ENCODE assay signal across 9 mouse cellular contexts in genomic region chr10:62863563-62863962, GRCm38 (mm10). TPM values are rescaled to one million over a fixed set of nuclear protein-coding genes. Genes with fewer than 3 reads are reported as not detected.
DNase-seq lines count a peak whose midpoint lies in the region; ATAC-seq and TF ChIP-seq lines count a peak whose summit lies in the region.
"Had no signal": no experiment of that assay in that cellular context is flagged by ENCODE, and none has a peak within 500 bp of the region (broad histone marks: within the 10 kb centered on the region; RNA-seq: fewer than 3 reads in every experiment).

No protein-coding gene starts in this region.

- H3K79me2 ChIP-seq in heart, adult 2 months (replicated peaks; ENCODE audit: control insufficient read depth, insufficient read depth, low read length), result no peaks in the 10 kb centered on the region

- 72% methylated on average over 3 of the region's 3 CpGs for WGBS in heart, embryonic 14.5 days
- WGBS in heart, adult 2 months, result 53% methylated on average over 3 of the region's 3 CpGs
- WGBS in hindbrain, embryonic 12.5 days, result 77% methylated on average over 3 of the region's 3 CpGs
- WGBS in midbrain, embryonic 16.5 days, result 48% methylated on average over 3 of the region's 3 CpGs

- no peak for ATAC-seq in heart, embryonic 14.5 days (ENCODE audit: insufficient number of reproducible peaks, insufficient read depth, low FRiP score, low read depth)
- ATAC-seq in common myeloid progenitor, adult 5-6 weeks (replicated peaks; ENCODE audit: low read depth, poor library complexity, severe bottlenecking), result peak; percentile 70
- no peak for ATAC-seq in hindbrain, embryonic 12.5 days (ENCODE audit: low FRiP score)
- no peak for ATAC-seq in midbrain, embryonic 16.5 days

- peak overlapping the region; percentile 68 for H3K9ac ChIP-seq in heart, embryonic 14.5 days (ENCODE audit: low read length)
- H3K9ac ChIP-seq in heart, adult 2 months (ENCODE audit: low read depth, low read length), result no peak overlapping the region
- H3K9ac ChIP-seq in hindbrain, embryonic 12.5 days, result 0 out of 2 replicates have a peak overlapping the region, but pooled peaks have one; percentile 47
- peak overlapping the region; percentile 60 for H3K9ac ChIP-seq in midbrain, embryonic 16.5 days (ENCODE audit: low read depth, low read length)
- H3K9ac ChIP-seq: liver, embryonic 14.5 days had no signal

- H3K27ac ChIP-seq in heart, embryonic 14.5 days (replicated peaks in 1 of 2; ENCODE audit: control insufficient read depth in 1 of 2, insufficient read depth in 1 of 2, low read depth in 2 of 2, low read length in 2 of 2), result peak overlapping the region in 1 of 2 experiments; percentile 95; a peak in 2 of 4 replicates
- no peak overlapping the region for H3K27ac ChIP-seq in heart, adult 2 months
- H3K27ac ChIP-seq in hindbrain, embryonic 12.5 days, result peak overlapping the region; percentile 45
- H3K27ac ChIP-seq in midbrain, embryonic 16.5 days (ENCODE audit: low read length), result peak overlapping the region; percentile 73
- H3K27ac ChIP-seq: liver, embryonic 14.5 days had no signal

- TF ChIP-seq POLR2A in heart, adult 2 months (IDR thresholded peaks at IDR 0.05; ENCODE audit: insufficient read depth, low read depth, low read length), result no peak

- no peak for TF ChIP-seq EP300 in heart, adult 2 months (IDR thresholded peaks at IDR 0.05; ENCODE audit: insufficient read depth, low read depth, low read length)

- peaks cover 3% of the 10 kb centered on the region; the same call in 1 of the 2 replicates for H3K9me3 ChIP-seq in heart, embryonic 14.5 days (ENCODE audit: control insufficient read depth, low read length)
- H3K9me3 ChIP-seq in hindbrain, embryonic 12.5 days (replicated peaks), result no peaks in the 10 kb centered on the region
- no peaks in the 10 kb centered on the region for H3K9me3 ChIP-seq in midbrain, embryonic 16.5 days (replicated peaks; ENCODE audit: control insufficient read depth, low read length, poor library complexity, severe bottlenecking)

- no peaks in the 10 kb centered on the region for H3K27me3 ChIP-seq in heart, embryonic 14.5 days (ENCODE audit: control insufficient read depth, insufficient read depth, low read length)
- H3K27me3 ChIP-seq in heart, adult 2 months (ENCODE audit: control insufficient read depth, insufficient read depth, low read length), result no peaks in the 10 kb centered on the region
- H3K27me3 ChIP-seq in hindbrain, embryonic 12.5 days, result no peaks in the 10 kb centered on the region
- no peaks in the 10 kb centered on the region for H3K27me3 ChIP-seq in midbrain, embryonic 16.5 days (ENCODE audit: control insufficient read depth, insufficient read depth, low read depth, low read length)

- H3K4me1 ChIP-seq in heart, embryonic 14.5 days (ENCODE audit: control insufficient read depth in 2 of 2, insufficient read depth in 2 of 2, low read length in 2 of 2), result peaks cover 12 to 18% of the 10 kb centered on the region in 2 experiments
- H3K4me1 ChIP-seq in heart, adult 2 months (ENCODE audit: control insufficient read depth, insufficient read depth, low read length), result peaks cover 2% of the 10 kb centered on the region; the same call in 1 of the 2 replicates
- H3K4me1 ChIP-seq in hindbrain, embryonic 12.5 days, result peaks cover 28% of the 10 kb centered on the region
- peaks cover 25% of the 10 kb centered on the region for H3K4me1 ChIP-seq in midbrain, embryonic 16.5 days (ENCODE audit: control insufficient read depth, insufficient read depth, low read length)

- H3K36me3 ChIP-seq in heart, embryonic 14.5 days (ENCODE audit: control insufficient read depth, insufficient read depth, low read length), result 0 out of 2 replicates have a peak, but pooled peaks cover 11% of the 10 kb centered on the region
- H3K36me3 ChIP-seq in heart, adult 2 months (ENCODE audit: control insufficient read depth, insufficient read depth, low read length), result no peaks in the 10 kb centered on the region; the same call in 1 of the 2 replicates
- H3K36me3 ChIP-seq in hindbrain, embryonic 12.5 days, result 0 out of 2 replicates have a peak, but pooled peaks cover 8% of the 10 kb centered on the region
- H3K36me3 ChIP-seq in midbrain, embryonic 16.5 days (ENCODE audit: control insufficient read depth, insufficient read depth, low read length), result peaks cover 2% of the 10 kb centered on the region; the same call in 1 of the 2 replicates

- peak overlapping the region; percentile 74 for H3K4me2 ChIP-seq in heart, embryonic 14.5 days (ENCODE audit: low read length)
- peak overlapping the region; percentile 75 for H3K4me2 ChIP-seq in hindbrain, embryonic 12.5 days (replicated peaks)
- H3K4me2 ChIP-seq in midbrain, embryonic 16.5 days (ENCODE audit: low read length), result peak overlapping the region; percentile 65

- H3K4me3 ChIP-seq in heart, embryonic 14.5 days (ENCODE audit: control insufficient read depth in 1 of 2, insufficient read depth in 1 of 2, low read depth in 1 of 2, low read length in 2 of 2), result peak overlapping the region; percentile 0 to 54; a peak in 3 of 4 replicates
- H3K4me3 ChIP-seq in heart, adult 2 months, result no peak overlapping the region
- peak overlapping the region; percentile 19 for H3K4me3 ChIP-seq in hindbrain, embryonic 12.5 days
- peak overlapping the region; percentile 39 for H3K4me3 ChIP-seq in midbrain, embryonic 16.5 days (ENCODE audit: low read depth, low read length)

- intact Hi-C loops in heart, adult 2 months (cut with DNase I), result no loop called here

- no peak for DNase-seq in heart, adult 2 months
- no peak for DNase-seq in embryo, embryonic 10 days (ENCODE audit: low spot score)
- no peak for DNase-seq in frontal cortex, postnatal 14 days (ENCODE audit: low spot score in 2 of 2)
- DNase-seq in gastrocnemius, postnatal 10 days, result no peak

- no peak for TF ChIP-seq CTCF in heart, adult 2 months (IDR thresholded peaks at IDR 0.05)

RNA-seq across cellular contexts. Expression of gene Tet1, which starts 45.2 kb away (rescaled TPM):
- 32.0 and 35.0 TPM in 2 replicates for polyA plus RNA-seq in heart, embryonic 14.5 days (2014; fragmentation: Nextera tagmentation; extraction: Ambion mirVana)
- 1 to 10 TPM; 5.3 to 6.6 TPM for total RNA-seq in heart, adult 2 months (2021)
- 2.3 and 3.9 TPM in 2 replicates for polyA plus RNA-seq in heart, adult 2 months (2012; rRNA removed)
- 16.6 and 20.7 TPM in 2 replicates for total RNA-seq in common myeloid progenitor, adult 5-6 weeks (2017)
- polyA plus RNA-seq in hindbrain, embryonic 12.5 days (2016; fragmentation: Nextera tagmentation; extraction: Ambion mirVana), result 34.5 and 39.3 TPM in 2 replicates
- 42.0 and 42.4 TPM in 2 replicates for polyA plus RNA-seq in midbrain, embryonic 16.5 days (2015; fragmentation: Nextera tagmentation; extraction: Ambion mirVana)
- total RNA-seq in gastrocnemius, postnatal 10 days (2021), result 10 to 100 TPM; 15.3 to 26.2 TPM

RNA-seq across cellular contexts. Expression of gene Slc25a16, which starts 56.9 kb away (rescaled TPM):
- polyA plus RNA-seq in heart, embryonic 14.5 days (2014; fragmentation: Nextera tagmentation; extraction: Ambion mirVana), result 14.8 and 14.9 TPM in 2 replicates
- total RNA-seq in heart, adult 2 months (2021), result 10 to 100 TPM; 20.4 to 27.1 TPM
- 21.7 and 35.8 TPM in 2 replicates for polyA plus RNA-seq in heart, adult 2 months (2012; rRNA removed)
- 18.1 and 20.7 TPM in 2 replicates for total RNA-seq in common myeloid progenitor, adult 5-6 weeks (2017)
- 12.6 and 14.1 TPM in 2 replicates for polyA plus RNA-seq in hindbrain, embryonic 12.5 days (2016; fragmentation: Nextera tagmentation; extraction: Ambion mirVana)
- 15.1 and 15.4 TPM in 2 replicates for polyA plus RNA-seq in midbrain, embryonic 16.5 days (2015; fragmentation: Nextera tagmentation; extraction: Ambion mirVana)
- total RNA-seq in gastrocnemius, postnatal 10 days (2021), result 10 to 100 TPM; 19.8 to 22.0 TPM
